Mouse (Mus musculus): ENCODE measurements around the gene Exoc6b. TPM values are rescaled to one million over a fixed set of nuclear protein-coding genes. Genes with fewer than 3 reads are reported as not detected.

Gene Exoc6b
- polyA plus RNA-seq, 1 experiment = 41.9 TPM

GRCm38 (mm10) chr6:84713171-84713570 lies 356.1 kb downstream of the Exoc6b start:
- H3K27ac ChIP-seq (ENCODE audit: insufficient read depth, low read length) = no peak overlapping the region

DNA sequence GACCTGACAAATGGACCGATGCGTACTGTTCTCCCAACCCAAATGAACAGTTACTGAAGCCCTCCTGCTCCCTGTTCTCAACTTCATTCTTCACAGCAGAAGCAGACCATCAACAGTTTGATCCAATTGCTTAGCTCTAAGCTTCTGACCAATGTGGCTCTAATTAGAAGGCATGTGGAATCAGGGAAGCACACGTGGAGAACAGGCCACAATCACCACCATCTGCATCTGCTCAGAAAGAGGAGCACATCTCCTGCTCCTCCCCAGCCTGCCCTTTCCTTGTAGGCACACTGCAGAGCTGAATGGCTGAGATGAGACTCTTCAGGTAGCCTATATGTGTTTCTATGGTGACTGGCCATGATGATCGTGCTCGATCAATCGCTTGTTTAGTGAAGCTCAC lies 358.5 kb downstream of the Exoc6b start:
- Histone ChIP-seq H3K4me1 (ENCODE audit: control insufficient read depth, insufficient read depth, low read length) (no peaks in the 10 kb centered on the region), H3K27me3 (ENCODE audit: control insufficient read depth, insufficient read depth, low read length, poor library complexity, severe bottlenecking) (no peaks in the 10 kb centered on the region), H3K4me3 (ENCODE audit: low read depth, low read length) (no peak overlapping the region), H3K36me3 (ENCODE audit: control insufficient read depth, insufficient read depth, low read length, poor library complexity, severe bottlenecking) (no peaks in the 10 kb centered on the region), H3K9ac (ENCODE audit: low read depth, poor library complexity, severe bottlenecking) (no peak overlapping the region), H3K9me3 (replicated peaks; ENCODE audit: control insufficient read depth, insufficient read depth, low read length, poor library complexity, severe bottlenecking) (0 out of 2 replicates have a peak, but pooled peaks cover 2% of the 10 kb centered on the region), H3K27ac (ENCODE audit: insufficient read depth, low read length) (no peak overlapping the region)
- TF ChIP-seq EP300 (IDR thresholded peaks at IDR 0.05; ENCODE audit: insufficient read depth, low read depth, low read length) = no peak
- no peak for TF ChIP-seq POLR2A (IDR thresholded peaks at IDR 0.05; ENCODE audit: insufficient read depth, low read length)
- TF ChIP-seq CTCF (IDR thresholded peaks at IDR 0.05; ENCODE audit: low read depth, low read length) = no peak

More at GRCm38 (mm10) chr6:84713171-84713570, 356.1 kb downstream of the Exoc6b start:
- no peak overlapping the region for H3K4me3 ChIP-seq (ENCODE audit: low read depth, low read length)
- H3K27me3 ChIP-seq (ENCODE audit: control insufficient read depth, insufficient read depth, low read length, poor library complexity, severe bottlenecking) = no peaks in the 10 kb centered on the region
- H3K36me3 ChIP-seq (ENCODE audit: control insufficient read depth, insufficient read depth, low read length, poor library complexity, severe bottlenecking) = no peaks in the 10 kb centered on the region
- 0 out of 2 replicates have a peak, but pooled peaks cover 2% of the 10 kb centered on the region for H3K9me3 ChIP-seq (replicated peaks; ENCODE audit: control insufficient read depth, insufficient read depth, low read length, poor library complexity, severe bottlenecking)
- no peak overlapping the region for H3K9ac ChIP-seq (ENCODE audit: low read depth, poor library complexity, severe bottlenecking)
- no peaks in the 10 kb centered on the region for H3K4me1 ChIP-seq (ENCODE audit: control insufficient read depth, insufficient read depth, low read length)
- TF ChIP-seq CTCF (IDR thresholded peaks at IDR 0.05; ENCODE audit: low read depth, low read length) = no peak

GRCm38 (mm10) chr6:84708631-84709030 lies 360.7 kb downstream of the Exoc6b start:
- Histone ChIP-seq H3K36me3 (ENCODE audit: control insufficient read depth, insufficient read depth, low read length, poor library complexity, severe bottlenecking) (no peaks in the 10 kb centered on the region), H3K27ac (ENCODE audit: insufficient read depth, low read length) (no peak overlapping the region), H3K9me3 (replicated peaks; ENCODE audit: control insufficient read depth, insufficient read depth, low read length, poor library complexity, severe bottlenecking) (0 out of 2 replicates have a peak, but pooled peaks cover 2% of the 10 kb centered on the region), H3K27me3 (ENCODE audit: control insufficient read depth, insufficient read depth, low read length, poor library complexity, severe bottlenecking) (no peaks in the 10 kb centered on the region), H3K4me3 (ENCODE audit: low read depth, low read length) (no peak overlapping the region), H3K9ac (ENCODE audit: low read depth, poor library complexity, severe bottlenecking) (no peak overlapping the region), H3K4me1 (ENCODE audit: control insufficient read depth, insufficient read depth, low read length) (no peaks in the 10 kb centered on the region)
- TF ChIP-seq EP300 (IDR thresholded peaks at IDR 0.05; ENCODE audit: insufficient read depth, low read depth, low read length) = no peak
- no peak for TF ChIP-seq POLR2A (IDR thresholded peaks at IDR 0.05; ENCODE audit: insufficient read depth, low read length)
- no peak for TF ChIP-seq CTCF (IDR thresholded peaks at IDR 0.05; ENCODE audit: low read depth, low read length)

- TF ChIP-seq CTCF (IDR thresholded peaks at IDR 0.05; ENCODE audit: low read depth, low read length) (no peak), EP300 (IDR thresholded peaks at IDR 0.05; ENCODE audit: insufficient read depth, low read depth, low read length) (no peak), POLR2A (IDR thresholded peaks at IDR 0.05; ENCODE audit: insufficient read depth, low read length) (no peak)
- no peaks in the 10 kb centered on the region for H3K27me3 ChIP-seq (ENCODE audit: control insufficient read depth, insufficient read depth, low read length, poor library complexity, severe bottlenecking)
- H3K4me3 ChIP-seq (ENCODE audit: low read depth, low read length) = no peak overlapping the region
- H3K27ac ChIP-seq (ENCODE audit: insufficient read depth, low read length) = no peak overlapping the region
- no peak overlapping the region for H3K9ac ChIP-seq (ENCODE audit: low read depth, poor library complexity, severe bottlenecking)
- H3K36me3 ChIP-seq (ENCODE audit: control insufficient read depth, insufficient read depth, low read length, poor library complexity, severe bottlenecking) = no peaks in the 10 kb centered on the region
- no peaks in the 10 kb centered on the region for H3K9me3 ChIP-seq (replicated peaks; ENCODE audit: control insufficient read depth, insufficient read depth, low read length, poor library complexity, severe bottlenecking)
- H3K4me1 ChIP-seq (ENCODE audit: control insufficient read depth, insufficient read depth, low read length) = no peaks in the 10 kb centered on the region
Measured at GRCm38 (mm10) chr6:84699579-84699978, 369.7 kb downstream of the Exoc6b start.

DNA sequence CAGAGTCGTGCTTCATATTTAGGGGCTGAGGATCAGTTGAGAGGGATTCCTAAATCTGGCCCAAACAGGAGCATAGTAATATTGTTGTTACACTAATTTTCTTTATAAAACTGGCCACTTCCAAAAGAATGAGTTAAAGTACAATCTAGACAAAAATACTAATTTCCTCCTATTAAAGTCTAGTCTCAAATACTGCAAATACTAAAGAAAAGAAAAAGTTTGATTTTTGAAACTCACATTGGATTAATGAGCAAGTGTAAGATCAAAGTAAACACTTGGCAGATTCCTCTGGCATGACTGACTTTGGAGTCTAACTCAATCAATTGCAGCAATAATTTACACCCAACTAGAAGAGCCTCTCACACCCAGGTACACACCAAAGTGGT lies 371.0 kb downstream of the Exoc6b start:
- H3K27ac ChIP-seq (ENCODE audit: insufficient read depth, low read length) = no peak overlapping the region
- no peak overlapping the region for H3K4me3 ChIP-seq (ENCODE audit: low read depth, low read length)

GRCm38 (mm10) chr6:84697474-84698287 lies 371.6 kb downstream of the Exoc6b start:
- Histone ChIP-seq H3K27me3 (ENCODE audit: control insufficient read depth, insufficient read depth, low read length, poor library complexity, severe bottlenecking) (no peaks in the 10 kb centered on the region), H3K4me1 (ENCODE audit: control insufficient read depth, insufficient read depth, low read length) (no peaks in the 10 kb centered on the region), H3K9me3 (replicated peaks; ENCODE audit: control insufficient read depth, insufficient read depth, low read length, poor library complexity, severe bottlenecking) (no peaks in the 10 kb centered on the region), H3K9ac (ENCODE audit: low read depth, poor library complexity, severe bottlenecking) (no peak overlapping the region), H3K27ac (ENCODE audit: insufficient read depth, low read length) (no peak overlapping the region), H3K4me3 (ENCODE audit: low read depth, low read length) (no peak overlapping the region), H3K36me3 (ENCODE audit: control insufficient read depth, insufficient read depth, low read length, poor library complexity, severe bottlenecking) (no peaks in the 10 kb centered on the region)
- TF ChIP-seq POLR2A (IDR thresholded peaks at IDR 0.05; ENCODE audit: insufficient read depth, low read length) = no peak
- TF ChIP-seq EP300 (IDR thresholded peaks at IDR 0.05; ENCODE audit: insufficient read depth, low read depth, low read length) = no peak
- TF ChIP-seq CTCF (IDR thresholded peaks at IDR 0.05; ENCODE audit: low read depth, low read length) = no peak

More for the DNA sequence above, 371.0 kb downstream of the Exoc6b start:
- no peaks in the 10 kb centered on the region for H3K36me3 ChIP-seq (ENCODE audit: control insufficient read depth, insufficient read depth, low read length, poor library complexity, severe bottlenecking)
- TF ChIP-seq CTCF (IDR thresholded peaks at IDR 0.05; ENCODE audit: low read depth, low read length) = no peak
- no peak for TF ChIP-seq POLR2A (IDR thresholded peaks at IDR 0.05; ENCODE audit: insufficient read depth, low read length)
- TF ChIP-seq EP300 (IDR thresholded peaks at IDR 0.05; ENCODE audit: insufficient read depth, low read depth, low read length) = no peak
- H3K27me3 ChIP-seq (ENCODE audit: control insufficient read depth, insufficient read depth, low read length, poor library complexity, severe bottlenecking) = no peaks in the 10 kb centered on the region
- no peak overlapping the region for H3K9ac ChIP-seq (ENCODE audit: low read depth, poor library complexity, severe bottlenecking)
- no peaks in the 10 kb centered on the region for H3K4me1 ChIP-seq (ENCODE audit: control insufficient read depth, insufficient read depth, low read length)
- no peaks in the 10 kb centered on the region for H3K9me3 ChIP-seq (replicated peaks; ENCODE audit: control insufficient read depth, insufficient read depth, low read length, poor library complexity, severe bottlenecking)
